Mouse (Mus musculus) left cerebral cortex, adult 18-20 months (tissue): ENCODE measurements around the gene Rassf7. TPM values are rescaled to one million over a fixed set of nuclear protein-coding genes. Genes with fewer than 3 reads are reported as not detected.

Experiments used
- DNase-seq, 2 experiments: peaks; one replicate each; pipeline ENCODE4 v3.0.0; 2021 to 2022; ENCODE audit warnings: low spot score in 2 of 2, mixed read lengths in 1 of 2
- long read RNA-seq, 2 experiments: library from polyadenylated mRNA; stranded (forward); transcript quantifications; one replicate each; pipeline ENCODE4 v2.0.0; 2021
- total RNA-seq, 2 experiments: library from RNA; stranded (reverse); gene quantifications; 2 replicates each; pipeline ENCODE4 v1.2.3; 2021

The Rassf7 gene
- 1 to 10 TPM; 1.4 to 2.5 TPM for total RNA-seq
- long read RNA-seq, experiment 1, partial matches to known transcripts: 0 of 2 reads
- long read RNA-seq, experiment 1, other reads (novel, unspliced or antisense): 1 of 2 reads
- long read RNA-seq, experiment 2, partial matches to known transcripts: 0 of 6 reads
- long read RNA-seq, experiment 2, other reads (novel, unspliced or antisense): 3 of 6 reads

GRCm38 (mm10) chr7:141215101-141215879 is at the start of gene Rassf7:
TSS of gene Rassf7 (plus strand) at chr7:141215860.
- peak; percentile 72 to 74 for DNase-seq

- DNase-seq: peak in 1 of 2 experiments; percentile 24
These were observed 47.7 kb upstream of the Rassf7 start for GRCm38 (mm10) chr7:141167901-141168517.

- peak; percentile 50 to 69 for DNase-seq
These were observed 47.1 kb upstream of the Rassf7 start for GRCm38 (mm10) chr7:141168518-141168953.

GRCm38 (mm10) chr7:141169300-141169699 is 46.4 kb upstream of the Rassf7 start:
- no peak for DNase-seq

GRCm38 (mm10) chr7:141169866-141170265 is 45.8 kb upstream of the Rassf7 start:
- DNase-seq: no peak

GRCm38 (mm10) chr7:141172116-141173006 is 43.3 kb upstream of the Rassf7 start, which contains the start of gene Rnh1:
TSS of gene Rnh1 (minus strand) at chr7:141172857.
- peak; percentile 91 to 92 for DNase-seq

GRCm38 (mm10) chr7:141173323-141173850 is 42.3 kb upstream of the Rassf7 start:
- DNase-seq: no peak

GRCm38 (mm10) chr7:141175068-141175467 is 40.6 kb upstream of the Rassf7 start:
- no peak for DNase-seq

- DNase-seq: peak; percentile 85 to 92
These were observed 39.5 kb upstream of the Rassf7 start for GRCm38 (mm10) chr7:141176173-141176572.

- DNase-seq: no peak
These were observed 27.5 kb upstream of the Rassf7 start for GRCm38 (mm10) chr7:141188194-141188593.

- DNase-seq: no peak
These were observed 26.9 kb upstream of the Rassf7 start for GRCm38 (mm10) chr7:141188733-141189132.

- DNase-seq: no peak
These were observed 25.4 kb upstream of the Rassf7 start for GRCm38 (mm10) chr7:141190220-141190619.

GRCm38 (mm10) chr7:141191036-141191435 is 24.6 kb upstream of the Rassf7 start:
- no peak for DNase-seq

- DNase-seq: no peak
These were observed 23.6 kb upstream of the Rassf7 start for GRCm38 (mm10) chr7:141191796-141192685.

- peak in 1 of 2 experiments; percentile 38 for DNase-seq
These were observed 22.8 kb upstream of the Rassf7 start for GRCm38 (mm10) chr7:141192776-141193347.

- peak in 1 of 2 experiments; percentile 12 for DNase-seq
These were observed 22.3 kb upstream of the Rassf7 start for GRCm38 (mm10) chr7:141193348-141193856.

- DNase-seq: peak; percentile 98
These were observed 21.7 kb upstream of the Rassf7 start, which contains the start of the genes Hras and Lrrc56 for GRCm38 (mm10) chr7:141193948-141194347. TSS of gene Hras (minus strand) at chr7:141194005. TSS of gene Lrrc56 (plus strand) at chr7:141194157.

GRCm38 (mm10) chr7:141194409-141194808 is 21.3 kb upstream of the Rassf7 start:
- no peak for DNase-seq

- DNase-seq: peak; percentile 82 to 85
These were observed 20.8 kb upstream of the Rassf7 start for GRCm38 (mm10) chr7:141194830-141195229.
